Mouse (Mus musculus) thymus, adult 2 months (tissue): ENCODE data around the gene Col4a2. TPM values are rescaled to one million over a fixed set of nuclear protein-coding genes. Genes with fewer than 3 reads are reported as not detected.
A peak's percentile ranks its signal among the peaks of the same experiment; 100 is the strongest.

Experiments used
- DNase-seq: peaks from one replicate; pipeline ENCODE4 v3.0.0; 2021
- H3K27ac ChIP-seq: fragments of 200-500 bp; 2 replicates; pipeline ENCODE4 v1.5.1; 2012; ENCODE audit warnings: low read length, control low read depth; ENCODE audit not compliant: control insufficient read depth, insufficient read depth
- H3K27me3 ChIP-seq: fragments of 200-500 bp; 2 replicates; pipeline ENCODE4 v1.6.1; 2012; ENCODE audit warnings: mild to moderate bottlenecking, low read length, moderate library complexity, mixed read lengths; ENCODE audit not compliant: control insufficient read depth, insufficient read depth
- H3K36me3 ChIP-seq: fragments of 200-500 bp; 2 replicates; pipeline ENCODE4 v1.6.1; 2012; ENCODE audit warnings: mild to moderate bottlenecking, low read length, moderate library complexity; ENCODE audit not compliant: control insufficient read depth, insufficient read depth
- H3K4me1 ChIP-seq: fragments of 200-500 bp; replicated peaks from 2 replicates; pipeline ENCODE4 v1.6.1; 2012; ENCODE audit warnings: low read length; ENCODE audit not compliant: control insufficient read depth, insufficient read depth
- H3K4me3 ChIP-seq: fragments of 200-500 bp; 2 replicates; pipeline ENCODE4 v1.5.1; 2012; ENCODE audit warnings: mild to moderate bottlenecking, low read length, control low read depth, moderate library complexity; ENCODE audit not compliant: control insufficient read depth, insufficient read depth
- CTCF ChIP-seq: fragments of 200-500 bp; IDR thresholded peaks from 2 replicates; pipeline ENCODE4 v1.5.1; 2012; ENCODE audit warnings: mild to moderate bottlenecking, control low read depth, low read length, moderate library complexity, borderline replicate concordance; ENCODE audit not compliant: control insufficient read depth, poor library complexity, insufficient read depth; ENCODE audit errors: extremely low read depth
- POLR2A ChIP-seq: fragments of 200-500 bp; IDR thresholded peaks from 2 replicates; pipeline ENCODE4 v1.6.1; 2012; ENCODE audit warnings: mild to moderate bottlenecking, low read length, control low read depth, moderate library complexity; ENCODE audit not compliant: control insufficient read depth, poor library complexity, insufficient read depth; ENCODE audit errors: extremely low read depth
- WGBS: fragments of 180-500 bp; shearing (Covaris S2); methylation state at CpG from one replicate; pipeline ENCODE4 v1.1.7; 2018; 5-methylcytosine and 5-hydroxymethylcytosine counted together
- polyA plus RNA-seq: library from polyadenylated mRNA; depleted of rRNA; stranded (reverse); fragments of >200 nt; gene quantifications from 2 replicates; pipeline ENCODE4 v1.2.3, GENCODE M21; 2012

The Col4a2 gene
- polyA plus RNA-seq, 1 experiment = 25.7 TPM

DNA sequence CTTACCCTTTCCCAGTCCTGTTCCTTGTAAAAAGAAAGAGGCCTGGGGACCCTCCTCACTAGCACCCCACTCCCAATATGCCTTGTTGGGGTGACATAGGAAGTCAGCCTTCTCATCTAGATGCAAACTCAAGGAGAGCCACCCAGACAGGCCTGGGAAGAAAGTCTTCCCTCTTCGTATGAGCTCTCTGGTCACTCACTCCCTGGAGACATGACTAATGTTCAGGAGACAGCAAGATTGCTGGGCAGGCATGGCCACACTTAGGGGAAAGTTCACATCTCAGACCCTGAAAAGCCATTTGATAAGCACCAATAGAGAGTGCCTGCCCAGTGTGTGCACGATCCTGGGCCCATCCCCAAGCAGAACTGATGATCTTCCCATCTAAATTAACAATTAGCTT, 2.6 kb upstream of the Col4a2 start:
- Histone ChIP-seq H3K27me3 (peaks cover 2% of the 10 kb centered on the region; the same call in 1 of the 2 replicates), H3K36me3 (no peaks in the 10 kb centered on the region), H3K27ac (no peak overlapping the region), H3K4me1 (no peaks in the 10 kb centered on the region), H3K4me3 (no peak overlapping the region)
- DNase-seq = no peak
- 88% methylated on average over 2 of the region's 2 CpGs for WGBS
- TF ChIP-seq CTCF = no peak
- TF ChIP-seq POLR2A = no peak

DNA sequence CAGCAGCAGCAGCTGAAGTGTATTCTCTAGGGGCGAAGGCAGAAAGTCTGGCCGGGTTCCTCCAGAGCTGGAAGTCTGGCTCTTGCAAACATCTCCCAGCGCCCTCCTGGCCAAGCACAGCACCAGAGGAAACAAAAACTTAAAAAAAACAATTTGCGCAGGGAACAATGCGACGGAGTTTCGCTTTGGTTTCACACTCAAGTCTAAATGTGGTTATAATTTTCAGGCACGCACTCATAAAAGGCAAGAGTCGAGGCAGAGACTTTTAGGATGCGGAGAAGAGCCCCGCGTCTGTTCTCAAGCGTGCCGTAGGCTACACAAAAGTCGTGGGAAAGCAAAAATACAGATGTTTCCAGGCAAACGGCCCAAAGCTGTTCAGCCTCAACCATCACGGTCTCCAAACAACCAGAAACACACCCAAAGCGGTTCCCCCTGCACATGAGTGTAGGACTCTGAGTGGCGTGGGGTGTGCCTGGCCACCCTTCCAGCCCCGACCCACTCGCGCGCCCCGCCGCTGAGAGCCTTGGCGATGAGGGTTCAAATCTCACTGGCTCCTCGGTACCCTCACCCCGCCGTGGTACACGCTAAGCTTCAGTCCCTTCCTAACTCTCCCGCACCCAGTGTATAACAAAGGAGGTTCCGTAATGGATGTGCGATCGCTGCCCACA, 790 bp upstream of the Col4a2 start:
- TF ChIP-seq CTCF (no peak), POLR2A (no peak)
- peak overlapping the region; percentile 30 for H3K4me3 ChIP-seq
- no peaks in the 10 kb centered on the region for H3K36me3 ChIP-seq
- peaks cover 2% of the 10 kb centered on the region; the same call in 1 of the 2 replicates for H3K27me3 ChIP-seq
- no peak overlapping the region for H3K27ac ChIP-seq
- WGBS = 9% methylated on average over 34 of the region's 34 CpGs
- DNase-seq = no peak
- H3K4me1 ChIP-seq = no peaks in the 10 kb centered on the region

DNA sequence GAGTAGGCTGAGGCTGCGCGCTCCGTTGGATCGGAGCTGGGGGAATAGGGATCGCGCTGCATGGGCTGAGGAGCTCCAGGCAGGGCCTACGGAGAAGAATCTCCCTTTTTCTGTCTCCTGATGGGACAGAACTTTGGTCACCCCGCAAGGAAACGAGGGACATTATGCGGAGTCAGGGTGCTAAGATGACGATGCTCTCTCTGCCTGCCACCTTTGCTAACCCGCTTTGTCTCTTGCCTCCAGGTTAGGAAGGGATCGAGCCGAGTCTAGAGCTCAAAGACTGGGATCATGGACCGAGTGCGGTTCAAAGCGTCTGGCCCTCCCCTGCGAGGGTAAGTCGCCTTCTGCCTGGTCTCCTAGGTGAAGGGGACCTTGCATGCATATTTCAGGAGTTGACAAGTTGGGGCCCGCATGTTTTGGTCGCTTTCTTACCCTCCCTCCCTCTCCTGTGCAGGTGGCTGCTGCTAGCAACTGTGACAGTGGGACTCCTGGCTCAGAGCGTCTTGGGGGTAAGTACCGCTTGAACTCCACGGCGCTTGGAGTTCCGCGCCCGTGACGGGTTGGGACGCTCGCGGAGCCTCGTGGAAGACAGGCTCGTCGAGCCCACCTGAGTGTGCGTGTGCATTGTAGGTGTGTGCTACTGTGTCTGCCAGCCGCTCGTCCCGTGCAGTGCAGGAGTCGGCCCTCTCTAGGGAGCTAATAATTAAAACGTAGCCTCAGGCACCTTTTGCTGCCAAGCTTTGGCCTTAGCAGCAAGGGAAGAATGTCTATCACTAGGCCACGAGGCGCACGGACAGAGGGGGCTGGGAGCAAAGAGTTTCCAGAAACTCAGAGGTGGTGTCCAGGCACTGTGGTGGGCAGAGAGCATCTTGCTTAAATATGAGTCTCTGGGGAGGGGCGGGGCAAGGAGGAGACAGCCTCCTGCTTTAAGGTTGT, 839 bp downstream of the Col4a2 start:
- Histone ChIP-seq H3K27ac (no peak overlapping the region), H3K4me3 (peak overlapping the region; percentile 30), H3K4me1 (no peaks in the 10 kb centered on the region), H3K36me3 (no peaks in the 10 kb centered on the region), H3K27me3 (peaks cover 2% of the 10 kb centered on the region; the same call in 1 of the 2 replicates)
- 21% methylated on average over 45 of the region's 45 CpGs for WGBS
- TF ChIP-seq POLR2A = no peak
- TF ChIP-seq CTCF = no peak
- no peak for DNase-seq

DNA sequence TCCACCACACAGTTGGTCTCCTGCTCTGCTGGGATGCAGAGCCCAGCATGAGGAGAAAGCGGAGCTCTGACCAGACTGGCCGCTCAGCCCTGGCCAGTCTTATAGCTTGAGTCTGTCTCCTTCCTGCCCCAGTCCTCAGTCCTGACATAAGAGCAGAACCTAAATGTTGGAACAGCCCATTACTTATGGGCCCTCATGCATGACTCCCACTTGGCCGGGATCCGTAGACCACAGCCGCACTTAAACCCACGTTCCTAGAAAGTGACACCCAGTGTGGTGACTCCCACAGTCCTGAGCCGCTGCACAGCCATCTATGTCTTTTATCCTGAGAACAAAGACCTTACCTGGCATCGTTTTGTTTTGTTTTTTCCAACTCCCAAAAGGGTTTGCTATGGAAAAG, 2.0 kb downstream of the Col4a2 start:
- H3K4me3 ChIP-seq = no peak overlapping the region
- no peak overlapping the region for H3K27ac ChIP-seq
- H3K27me3 ChIP-seq = peaks cover 2% of the 10 kb centered on the region; the same call in 1 of the 2 replicates
- H3K36me3 ChIP-seq = no peaks in the 10 kb centered on the region
- no peak for DNase-seq
- no peaks in the 10 kb centered on the region for H3K4me1 ChIP-seq
- TF ChIP-seq CTCF (no peak), POLR2A (no peak)
- 91% methylated on average over 8 of the region's 8 CpGs for WGBS

DNA sequence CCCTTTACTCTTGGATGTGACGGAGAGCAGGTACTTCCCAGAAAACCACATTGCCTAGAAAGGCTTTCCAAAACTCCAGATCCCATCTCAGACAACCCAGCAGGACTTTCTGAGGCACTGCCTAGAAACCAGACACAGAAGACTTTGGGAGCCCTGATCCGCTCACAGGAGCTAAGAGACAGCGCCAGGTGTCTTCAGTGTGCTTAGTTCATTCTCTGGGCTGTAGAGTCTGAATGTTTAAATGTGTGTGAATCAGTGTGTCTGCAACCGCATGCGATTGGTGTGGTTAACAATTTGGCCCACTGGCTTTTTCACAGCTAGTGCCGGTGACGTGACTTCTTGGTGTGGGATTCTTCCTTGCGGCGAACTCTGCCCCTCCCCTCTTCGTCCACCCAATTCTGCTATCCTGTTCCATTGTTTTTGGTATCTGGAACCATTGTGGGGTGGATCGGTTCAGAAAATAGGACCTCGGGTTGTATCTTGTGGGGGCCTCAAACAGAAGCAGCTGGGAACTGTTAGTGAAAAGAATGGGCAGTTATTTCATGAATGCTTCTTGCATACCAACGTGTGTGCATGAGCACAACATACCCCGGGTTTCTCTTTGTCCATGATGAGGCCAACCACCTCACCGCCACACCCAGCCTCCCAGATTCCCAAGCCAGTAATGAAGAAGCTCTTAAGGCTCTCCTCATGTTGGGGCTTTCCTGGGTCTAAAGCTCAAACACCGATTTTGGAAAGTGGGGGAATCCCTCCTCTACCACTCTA, 2.8 kb downstream of the Col4a2 start:
- WGBS = 89% methylated on average over 16 of the region's 16 CpGs
- Histone ChIP-seq H3K27me3 (peaks cover 2% of the 10 kb centered on the region; the same call in 1 of the 2 replicates), H3K27ac (no peak overlapping the region), H3K4me1 (no peaks in the 10 kb centered on the region), H3K36me3 (no peaks in the 10 kb centered on the region), H3K4me3 (no peak overlapping the region)
- TF ChIP-seq POLR2A (no peak), CTCF (no peak)
- DNase-seq = no peak

DNA sequence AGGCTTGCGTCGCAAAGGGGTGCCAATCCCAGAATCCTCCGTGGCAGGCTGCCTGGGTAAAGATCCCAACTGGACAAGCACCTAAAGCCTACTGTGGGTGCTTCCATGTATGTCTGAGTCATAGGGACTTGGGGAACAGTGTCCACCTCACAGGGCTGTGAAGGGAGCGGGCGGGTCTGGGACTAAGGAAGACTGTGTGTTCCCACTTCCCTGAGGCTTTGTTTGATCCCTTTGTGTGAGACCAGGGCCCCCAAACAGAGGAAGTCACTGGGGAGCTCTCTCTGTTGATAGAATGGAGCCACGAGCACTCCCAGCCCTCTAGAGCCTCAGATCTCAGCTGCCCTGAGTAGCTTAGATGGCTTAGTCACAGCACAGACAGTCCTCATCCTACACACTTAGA, 3.5 kb downstream of the Col4a2 start:
- peaks cover 2% of the 10 kb centered on the region; the same call in 1 of the 2 replicates for H3K27me3 ChIP-seq
- H3K4me1 ChIP-seq = no peaks in the 10 kb centered on the region
- DNase-seq = no peak
- no peaks in the 10 kb centered on the region for H3K36me3 ChIP-seq
- no peak overlapping the region for H3K4me3 ChIP-seq
- WGBS = 76% methylated on average over 6 of the region's 6 CpGs
- H3K27ac ChIP-seq = no peak overlapping the region
- no peak for TF ChIP-seq CTCF
- no peak for TF ChIP-seq POLR2A

DNA sequence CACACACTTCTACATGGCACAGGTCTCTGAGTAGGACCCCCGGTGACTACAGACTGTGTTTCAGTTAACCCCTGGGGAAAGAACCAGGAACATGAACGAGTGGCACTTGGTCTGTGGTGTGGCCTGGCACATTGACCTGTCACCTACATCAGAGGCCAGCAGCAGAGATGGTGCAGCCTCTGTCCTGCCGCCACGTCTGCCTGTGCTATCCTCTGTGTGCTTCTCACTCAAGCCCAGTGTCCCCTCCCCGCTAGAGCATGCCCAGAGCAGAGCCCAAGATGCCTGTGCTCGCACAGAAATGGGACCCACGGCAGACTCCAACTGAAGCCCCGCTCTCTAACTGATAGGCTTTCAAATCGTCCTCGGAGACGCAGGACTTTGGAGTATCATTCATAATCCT, 6.8 kb downstream of the Col4a2 start:
- Histone ChIP-seq H3K4me1 (no peaks in the 10 kb centered on the region), H3K36me3 (no peaks in the 10 kb centered on the region), H3K27me3 (no peaks in the 10 kb centered on the region), H3K4me3 (no peak overlapping the region), H3K27ac (no peak overlapping the region)
- TF ChIP-seq POLR2A (no peak), CTCF (no peak)
- DNase-seq = no peak
- WGBS = 94% methylated on average over 11 of the region's 11 CpGs
